Comparison of ENCODE assay signal across 19 mouse cellular contexts in the genomic region with DNA sequence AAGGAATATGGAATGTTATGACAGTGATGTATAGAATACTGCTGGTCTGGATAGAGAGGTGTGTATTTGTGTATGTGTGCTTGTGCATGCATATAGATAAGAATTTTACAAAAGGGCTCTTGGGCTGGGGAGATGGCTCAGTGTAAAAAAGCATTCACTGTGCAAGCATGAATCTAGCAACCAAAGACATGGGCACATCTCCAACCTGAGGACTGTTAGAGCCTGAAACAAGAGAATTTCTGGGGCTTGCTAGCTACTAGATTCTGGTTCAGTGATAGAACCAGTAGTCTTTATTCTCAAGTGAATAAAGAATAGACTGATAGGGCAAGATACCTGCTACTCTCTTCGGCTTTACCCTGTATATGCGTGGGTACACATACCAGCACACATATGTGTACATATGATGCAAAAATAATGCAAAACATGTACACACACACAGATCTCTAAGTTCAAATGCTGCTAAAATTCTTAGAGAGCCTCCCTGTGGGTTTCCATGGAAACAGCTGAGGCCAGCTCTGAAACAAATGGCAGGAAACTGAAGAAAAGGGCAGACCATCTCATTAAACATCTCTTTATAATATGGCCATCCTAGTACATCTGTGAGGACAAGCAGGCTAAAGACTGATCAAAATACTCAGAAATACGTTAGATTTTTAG.
DNase-seq lines count a peak whose midpoint lies in the region; ATAC-seq and TF ChIP-seq lines count a peak whose summit lies in the region.
"Had no signal": no experiment of that assay in that cellular context is flagged by ENCODE, and none has a peak within 500 bp of the region (broad histone marks: within the 10 kb centered on the region; RNA-seq: fewer than 3 reads in every experiment).

No protein-coding gene starts in this region.

- H3K4me2 ChIP-seq in forebrain, embryonic 14.5 days (ENCODE audit: low read length): no peak overlapping the region
- no peak overlapping the region for H3K4me2 ChIP-seq in hindbrain, postnatal 0 days (ENCODE audit: low read depth, low read length)
- H3K4me2 ChIP-seq in midbrain, embryonic 15.5 days: peak overlapping the region; percentile 37; the same call in 1 of the 2 replicates
- H3K4me2 ChIP-seq: heart, embryonic 11.5 days; limb, embryonic 15.5 days had no signal

- 76% methylated on average over 3 of the region's 3 CpGs for WGBS in forebrain, embryonic 14.5 days
- 66% methylated on average over 3 of the region's 3 CpGs for WGBS in hindbrain, postnatal 0 days
- 44% methylated on average over 3 of the region's 3 CpGs for WGBS in midbrain, embryonic 15.5 days

- H3K36me3 ChIP-seq in forebrain, embryonic 14.5 days (ENCODE audit: control insufficient read depth, insufficient read depth, low read length): no peaks in the 10 kb centered on the region
- H3K36me3 ChIP-seq in hindbrain, postnatal 0 days (ENCODE audit: insufficient read depth, low read length): no peaks in the 10 kb centered on the region
- H3K36me3 ChIP-seq in midbrain, embryonic 15.5 days (replicated peaks): no peaks in the 10 kb centered on the region
- H3K36me3 ChIP-seq: limb, embryonic 15.5 days had no signal

- no peak overlapping the region; the same call in 1 of the 2 replicates for H3K27ac ChIP-seq in forebrain, embryonic 14.5 days (ENCODE audit: low read depth, low read length)
- peak overlapping the region; percentile 41; the same call in 1 of the 2 replicates for H3K27ac ChIP-seq in hindbrain, postnatal 0 days
- peak overlapping the region; percentile 75 for H3K27ac ChIP-seq in midbrain, embryonic 15.5 days
- H3K27ac ChIP-seq: limb, embryonic 15.5 days had no signal

- no peak for TF ChIP-seq CTCF in hindbrain, postnatal 0 days (IDR thresholded peaks at IDR 0.05; ENCODE audit: low read depth)

- ATAC-seq in forebrain, embryonic 14.5 days: peak; percentile 34; the same call in 1 of the 2 replicates
- peak; percentile 18; the same call in 1 of the 2 replicates for ATAC-seq in hindbrain, postnatal 0 days
- ATAC-seq in midbrain, embryonic 15.5 days (replicated peaks): peak; percentile 86
- ATAC-seq: intestine, embryonic 16.5 days had no signal

- H3K4me1 ChIP-seq in forebrain, embryonic 14.5 days (ENCODE audit: control insufficient read depth, insufficient read depth, low read length): no peaks in the 10 kb centered on the region
- no peaks in the 10 kb centered on the region for H3K4me1 ChIP-seq in hindbrain, postnatal 0 days (ENCODE audit: insufficient read depth, low read length)
- H3K4me1 ChIP-seq in midbrain, embryonic 15.5 days: peaks cover 21% of the 10 kb centered on the region
- H3K4me1 ChIP-seq: limb, embryonic 15.5 days had no signal

- no peaks in the 10 kb centered on the region for H3K27me3 ChIP-seq in forebrain, embryonic 14.5 days (replicated peaks; ENCODE audit: control insufficient read depth, insufficient read depth, low read length)
- no peaks in the 10 kb centered on the region for H3K27me3 ChIP-seq in hindbrain, postnatal 0 days (ENCODE audit: insufficient read depth, low read length)
- H3K27me3 ChIP-seq in midbrain, embryonic 15.5 days (replicated peaks): no peaks in the 10 kb centered on the region
- H3K27me3 ChIP-seq: limb, embryonic 15.5 days had no signal

- peak; percentile 1 for DNase-seq in layer of hippocampus, adult 9-10 months (ENCODE audit: low spot score)
- no peak for DNase-seq in layer of hippocampus, adult 11-12 months (ENCODE audit: low spot score)
- DNase-seq in forebrain, embryonic 14.5 days (ENCODE audit: low spot score): peak; percentile 51
- peak; percentile 33 for DNase-seq in hindbrain, postnatal 0 days (ENCODE audit: low spot score)
- DNase-seq in spleen, postnatal 4 days (ENCODE audit: low spot score in 2 of 2): no peak
- DNase-seq in kidney, postnatal 4 days: no peak
- no peak for DNase-seq in retina, embryonic 14.5 days (ENCODE audit: low spot score)
- DNase-seq: adrenal gland, postnatal 14 days; cerebellum, postnatal 14 days; heart, postnatal 36 days; kidney, postnatal 10 days; layer of hippocampus, adult 9-11 months; lung, postnatal 10 days; right cerebral cortex, postnatal 25 days; thymus, postnatal 4 days had no signal

- H3K9me3 ChIP-seq in forebrain, embryonic 14.5 days (replicated peaks; ENCODE audit: control insufficient read depth, low read length): no peaks in the 10 kb centered on the region
- no peaks in the 10 kb centered on the region for H3K9me3 ChIP-seq in hindbrain, postnatal 0 days (ENCODE audit: low read length)
- H3K9me3 ChIP-seq in midbrain, embryonic 15.5 days: no peaks in the 10 kb centered on the region
- H3K9me3 ChIP-seq: limb, embryonic 15.5 days had no signal

- no peak overlapping the region for H3K4me3 ChIP-seq in forebrain, embryonic 14.5 days (ENCODE audit: low read depth, low read length)
- H3K4me3 ChIP-seq in hindbrain, postnatal 0 days (ENCODE audit: low read length): no peak overlapping the region
- H3K4me3 ChIP-seq in midbrain, embryonic 15.5 days: no peak overlapping the region
- H3K4me3 ChIP-seq: limb, embryonic 15.5 days had no signal

- H3K9ac ChIP-seq in forebrain, embryonic 14.5 days (ENCODE audit: low read length): no peak overlapping the region
- no peak overlapping the region for H3K9ac ChIP-seq in hindbrain, postnatal 0 days (replicated peaks; ENCODE audit: low read length)
- H3K9ac ChIP-seq in midbrain, embryonic 15.5 days: no peak overlapping the region
- H3K9ac ChIP-seq: limb, embryonic 15.5 days had no signal

Comparison
In these comparisons a context has a peak if more than half of its experiments do, and no peak if none do; other contexts are left out.
1. DNase-seq: peak in layer of hippocampus, adult 9-10 months (single experiment), forebrain, embryonic 14.5 days (single experiment) and hindbrain, postnatal 0 days (single experiment); none in layer of hippocampus, adult 11-12 months (single experiment), spleen, postnatal 4 days (0 of 2), kidney, postnatal 4 days (0 of 2) and retina, embryonic 14.5 days (single experiment).
2. ATAC-seq: peak in every context shown above with its lines; median percentile 86 in midbrain, embryonic 15.5 days; 34 in forebrain, embryonic 14.5 days; 18 in hindbrain, postnatal 0 days.